8 mouse cellular contexts compared by ENCODE assay signal in genomic region chr15:99055511-99055961, GRCm38 (mm10). TPM values are rescaled to one million over a fixed set of nuclear protein-coding genes. Genes with fewer than 3 reads are reported as not detected.
DNase-seq lines count a peak whose midpoint lies in the region; ATAC-seq and TF ChIP-seq lines count a peak whose summit lies in the region.

No protein-coding gene starts in this region.

- no peak for TF ChIP-seq CTCF in C2C12 (IDR thresholded peaks at IDR 0.05; ENCODE audit: control insufficient read depth, insufficient read depth, insufficient read length)

- peak overlapping the region; percentile 56 for H3K4me2 ChIP-seq in hindbrain, embryonic 12.5 days (replicated peaks)
- peak overlapping the region; percentile 55 for H3K4me2 ChIP-seq in liver, embryonic 15.5 days
- peak overlapping the region; percentile 79 for H3K4me2 ChIP-seq in stomach, embryonic 15.5 days

- H3K9me3 ChIP-seq in embryonic facial prominence, embryonic 10.5 days, result no peaks in the 10 kb centered on the region
- no peaks in the 10 kb centered on the region for H3K9me3 ChIP-seq in hindbrain, embryonic 12.5 days (replicated peaks)
- no peaks in the 10 kb centered on the region for H3K9me3 ChIP-seq in liver, embryonic 15.5 days (replicated peaks)
- H3K9me3 ChIP-seq in stomach, embryonic 15.5 days, result no peaks in the 10 kb centered on the region

- H3K79me2 ChIP-seq in C2C12 (ENCODE audit: control insufficient read depth, insufficient read depth), result no peaks in the 10 kb centered on the region

- no peaks in the 10 kb centered on the region for H3K79me3 ChIP-seq in C2C12 (ENCODE audit: low read depth)

- no peaks in the 10 kb centered on the region for H3K36me3 ChIP-seq in C2C12 (ENCODE audit: control insufficient read depth, insufficient read depth)
- H3K36me3 ChIP-seq in embryonic facial prominence, embryonic 10.5 days (replicated peaks), result no peaks in the 10 kb centered on the region
- H3K36me3 ChIP-seq in hindbrain, embryonic 12.5 days, result no peaks in the 10 kb centered on the region
- no peaks in the 10 kb centered on the region for H3K36me3 ChIP-seq in liver, embryonic 15.5 days (replicated peaks)
- H3K36me3 ChIP-seq in stomach, embryonic 15.5 days, result no peaks in the 10 kb centered on the region

- H3K27ac ChIP-seq in embryonic facial prominence, embryonic 10.5 days (replicated peaks), result no peak overlapping the region
- no peak overlapping the region for H3K27ac ChIP-seq in hindbrain, embryonic 12.5 days
- no peak overlapping the region for H3K27ac ChIP-seq in liver, embryonic 15.5 days (replicated peaks)
- H3K27ac ChIP-seq in stomach, embryonic 15.5 days, result no peak overlapping the region

- DNase-seq in cerebellum, postnatal 25 days, result peak; percentile 54 to 70
- DNase-seq in cerebellum, adult 8-10 months, result no peak
- DNase-seq in embryonic facial prominence, embryonic 10.5 days (ENCODE audit: low spot score), result peak; percentile 61
- no peak for DNase-seq in urinary bladder, postnatal 36 days (ENCODE audit: low spot score in 2 of 2)

- H3K9ac ChIP-seq in hindbrain, embryonic 12.5 days, result peak overlapping the region; percentile 42
- H3K9ac ChIP-seq in liver, embryonic 15.5 days, result no peak overlapping the region; the same call in 1 of the 2 replicates
- no peak overlapping the region for H3K9ac ChIP-seq in stomach, embryonic 15.5 days

- ATAC-seq in hindbrain, embryonic 12.5 days (ENCODE audit: low FRiP score), result no peak
- ATAC-seq in liver, embryonic 15.5 days (ENCODE audit: insufficient read depth), result peak; percentile 38
- no peak; the same call in 1 of the 2 replicates for ATAC-seq in stomach, embryonic 15.5 days (ENCODE audit: insufficient read depth, low FRiP score, low read depth)

- H3ac ChIP-seq in C2C12 (ENCODE audit: control insufficient read depth, insufficient read length, low read depth), result peak overlapping the region; percentile 45

- under 1% methylated on average over 37 of the region's 37 CpGs for WGBS in embryonic facial prominence, embryonic 10.5 days
- WGBS in hindbrain, embryonic 12.5 days, result under 1% methylated on average over 30 of the region's 37 CpGs
- WGBS in liver, embryonic 15.5 days (ENCODE audit: insufficient replicate concordance), result under 1% methylated on average over 37 of the region's 37 CpGs
- WGBS in stomach, embryonic 15.5 days, result under 1% methylated on average over 37 of the region's 37 CpGs

- peak overlapping the region; percentile 8 for H3K4me3 ChIP-seq in C2C12 (ENCODE audit: insufficient read depth, poor library complexity, severe bottlenecking)
- peak overlapping the region; percentile 49 for H3K4me3 ChIP-seq in embryonic facial prominence, embryonic 10.5 days
- H3K4me3 ChIP-seq in hindbrain, embryonic 12.5 days, result peak overlapping the region; percentile 35
- peak overlapping the region; percentile 29 for H3K4me3 ChIP-seq in liver, embryonic 15.5 days (replicated peaks)
- H3K4me3 ChIP-seq in stomach, embryonic 15.5 days (replicated peaks), result peak overlapping the region; percentile 36

- H3K27me3 ChIP-seq in C2C12 (ENCODE audit: control insufficient read depth, insufficient read depth, insufficient read length), result peaks cover 29% of the 10 kb centered on the region
- H3K27me3 ChIP-seq in embryonic facial prominence, embryonic 10.5 days (replicated peaks; ENCODE audit: low read depth, poor library complexity, severe bottlenecking), result peaks cover 99% of the 10 kb centered on the region
- peaks cover 85% of the 10 kb centered on the region for H3K27me3 ChIP-seq in hindbrain, embryonic 12.5 days
- peaks cover 96% of the 10 kb centered on the region for H3K27me3 ChIP-seq in liver, embryonic 15.5 days
- peaks cover 58% of the 10 kb centered on the region for H3K27me3 ChIP-seq in stomach, embryonic 15.5 days (replicated peaks)

- peaks cover 42% of the 10 kb centered on the region for H3K4me1 ChIP-seq in embryonic facial prominence, embryonic 10.5 days
- peaks cover 31% of the 10 kb centered on the region for H3K4me1 ChIP-seq in hindbrain, embryonic 12.5 days
- H3K4me1 ChIP-seq in liver, embryonic 15.5 days (replicated peaks), result peaks cover 16% of the 10 kb centered on the region
- H3K4me1 ChIP-seq in stomach, embryonic 15.5 days, result peaks cover 16% of the 10 kb centered on the region

TF ChIP-seq in C2C12, 6 proteins besides CTCF, POLR2A, EP300 and RAD21:
- TF ChIP-seq MYOG (IDR thresholded peaks at IDR 0.05; ENCODE audit: control insufficient read depth, extremely low read depth, insufficient read length), result no peak
- no peak for TF ChIP-seq USF1 (IDR thresholded peaks at IDR 0.05; ENCODE audit: low read depth)

RNA-seq across cellular contexts. Expression of gene Prph, which starts 0.6 kb away (rescaled TPM):
- polyA plus RNA-seq in C2C12 (2012; fragmentation: generic; extraction: Trizol), result 1.3 TPM
- 3.7 and 6.3 TPM in 2 replicates for polyA plus RNA-seq in embryonic facial prominence, embryonic 10.5 days (2016; fragmentation: Nextera tagmentation; extraction: Ambion mirVana)
- polyA plus RNA-seq in hindbrain, embryonic 12.5 days (2016; fragmentation: Nextera tagmentation; extraction: Ambion mirVana), result 23.3 and 35.6 TPM in 2 replicates
- polyA plus RNA-seq in liver, embryonic 15.5 days (2015; fragmentation: Nextera tagmentation; extraction: Ambion mirVana), result 0.83 and 1.2 TPM in 2 replicates
- polyA plus RNA-seq in stomach, embryonic 15.5 days (2015; fragmentation: Nextera tagmentation; extraction: Ambion mirVana), result 33.5 and 38.7 TPM in 2 replicates

RNA-seq across cellular contexts. Expression of gene Troap, which starts 18.8 kb away (rescaled TPM):
- polyA plus RNA-seq in C2C12 (2012; fragmentation: generic; extraction: Trizol), result 49.0 TPM
- polyA plus RNA-seq in embryonic facial prominence, embryonic 10.5 days (2016; fragmentation: Nextera tagmentation; extraction: Ambion mirVana), result 49.8 and 53.1 TPM in 2 replicates
- polyA plus RNA-seq in hindbrain, embryonic 12.5 days (2016; fragmentation: Nextera tagmentation; extraction: Ambion mirVana), result 24.1 and 29.2 TPM in 2 replicates
- 14.6 and 15.9 TPM in 2 replicates for polyA plus RNA-seq in liver, embryonic 15.5 days (2015; fragmentation: Nextera tagmentation; extraction: Ambion mirVana)
- 24.6 and 29.2 TPM in 2 replicates for polyA plus RNA-seq in stomach, embryonic 15.5 days (2015; fragmentation: Nextera tagmentation; extraction: Ambion mirVana)

RNA-seq across cellular contexts. Expression of gene Tuba1c, which starts 25.8 kb away (rescaled TPM):
- polyA plus RNA-seq in C2C12 (2012; fragmentation: generic; extraction: Trizol), result 976 TPM
- 141 and 144 TPM in 2 replicates for polyA plus RNA-seq in embryonic facial prominence, embryonic 10.5 days (2016; fragmentation: Nextera tagmentation; extraction: Ambion mirVana)
- 59.6 and 72.4 TPM in 2 replicates for polyA plus RNA-seq in hindbrain, embryonic 12.5 days (2016; fragmentation: Nextera tagmentation; extraction: Ambion mirVana)
- 271 and 291 TPM in 2 replicates for polyA plus RNA-seq in liver, embryonic 15.5 days (2015; fragmentation: Nextera tagmentation; extraction: Ambion mirVana)
- polyA plus RNA-seq in stomach, embryonic 15.5 days (2015; fragmentation: Nextera tagmentation; extraction: Ambion mirVana), result 196 and 204 TPM in 2 replicates

RNA-seq across cellular contexts. Expression of gene C1ql4, which starts 32.1 kb away (rescaled TPM):
- polyA plus RNA-seq in C2C12 (2012; fragmentation: generic; extraction: Trizol), result 0.07 TPM
- 0.36 and 0.52 TPM in 2 replicates for polyA plus RNA-seq in embryonic facial prominence, embryonic 10.5 days (2016; fragmentation: Nextera tagmentation; extraction: Ambion mirVana)
- 18.4 and 18.7 TPM in 2 replicates for polyA plus RNA-seq in hindbrain, embryonic 12.5 days (2016; fragmentation: Nextera tagmentation; extraction: Ambion mirVana)
- polyA plus RNA-seq in liver, embryonic 15.5 days (2015; fragmentation: Nextera tagmentation; extraction: Ambion mirVana), result not detected in 2 replicates
- 0.09 TPM in 1 of 2 replicates, not detected in the other for polyA plus RNA-seq in stomach, embryonic 15.5 days (2015; fragmentation: Nextera tagmentation; extraction: Ambion mirVana)

RNA-seq across cellular contexts. Expression of gene Dnajc22, which starts 37.4 kb away (rescaled TPM):
- 0.74 TPM for polyA plus RNA-seq in C2C12 (2012; fragmentation: generic; extraction: Trizol)
- 1.1 and 1.6 TPM in 2 replicates for polyA plus RNA-seq in embryonic facial prominence, embryonic 10.5 days (2016; fragmentation: Nextera tagmentation; extraction: Ambion mirVana)
- 3.2 and 3.3 TPM in 2 replicates for polyA plus RNA-seq in hindbrain, embryonic 12.5 days (2016; fragmentation: Nextera tagmentation; extraction: Ambion mirVana)
- polyA plus RNA-seq in liver, embryonic 15.5 days (2015; fragmentation: Nextera tagmentation; extraction: Ambion mirVana), result 18.1 and 21.5 TPM in 2 replicates
- 18.6 and 23.0 TPM in 2 replicates for polyA plus RNA-seq in stomach, embryonic 15.5 days (2015; fragmentation: Nextera tagmentation; extraction: Ambion mirVana)

Comparison
In these comparisons a context has a peak if more than half of its experiments do, and no peak if none do; other contexts are left out.
1. DNase-seq: peak in cerebellum, postnatal 25 days (2 of 2) and embryonic facial prominence, embryonic 10.5 days (single experiment); none in cerebellum, adult 8-10 months (single experiment) and urinary bladder, postnatal 36 days (0 of 2).
2. Peak in every context shown above with its lines, with median percentiles within 50 percentile points of each other: H3K4me3 ChIP-seq and H3K4me2 ChIP-seq.